Mouse (Mus musculus): ENCODE results near the gene Crtc1.

Gene Crtc1

DNA sequence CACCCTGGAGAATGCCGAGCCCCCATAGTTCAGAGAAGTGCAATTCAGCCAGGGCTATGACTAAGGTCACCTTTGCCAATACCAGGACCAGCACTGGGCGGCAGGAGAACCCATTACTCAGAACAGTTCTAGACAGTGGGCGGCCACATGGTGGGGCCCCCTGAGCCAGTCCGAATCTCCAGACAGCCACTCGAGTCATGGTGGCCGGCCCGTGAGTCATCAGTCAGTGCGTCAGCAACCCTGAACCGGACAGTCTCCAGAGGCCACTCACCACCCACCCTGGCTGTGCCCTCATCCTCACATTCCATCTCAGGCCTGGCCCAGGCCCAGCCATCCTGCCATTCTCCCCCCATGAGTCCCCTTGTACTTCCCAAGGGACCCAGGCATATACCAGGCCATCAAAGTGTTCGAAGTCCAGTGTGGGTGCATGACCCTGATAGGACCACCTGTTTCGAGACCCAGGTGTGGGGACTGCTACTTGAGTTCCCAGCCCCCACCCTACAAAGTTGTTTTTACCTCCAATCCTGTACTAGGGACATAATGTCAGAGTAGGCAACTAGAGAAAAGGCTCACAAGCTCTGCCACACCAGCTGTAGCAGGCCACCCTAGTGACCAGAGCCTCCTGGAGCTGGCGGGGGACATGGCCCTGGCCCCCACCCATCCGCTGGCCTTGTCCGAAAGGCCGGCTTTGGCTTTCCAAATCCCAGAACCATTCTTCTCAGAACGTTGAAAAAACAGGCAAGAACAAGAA is 22.6 kb upstream of the Crtc1 start:
- DNase-seq, result no peak

DNA sequence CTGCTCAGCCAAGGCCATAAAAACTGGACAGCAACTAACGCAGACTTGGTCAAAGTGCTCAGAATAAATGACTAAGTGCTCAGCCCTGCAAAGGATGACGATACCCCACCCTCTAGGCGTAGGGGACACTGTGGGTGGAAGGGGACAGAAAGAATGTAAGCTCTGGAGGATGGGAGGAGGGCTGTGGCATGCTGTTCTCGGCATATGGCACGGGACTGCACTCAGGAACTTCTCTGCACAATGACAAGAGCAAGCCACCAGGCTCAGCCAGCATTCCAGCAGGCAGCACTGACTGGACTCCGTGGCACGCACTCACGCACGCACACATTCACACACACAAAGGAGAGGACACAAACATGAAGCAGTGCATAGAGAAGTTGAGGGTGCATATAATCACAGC is 21.2 kb upstream of the Crtc1 start:
- no peak for DNase-seq

DNA sequence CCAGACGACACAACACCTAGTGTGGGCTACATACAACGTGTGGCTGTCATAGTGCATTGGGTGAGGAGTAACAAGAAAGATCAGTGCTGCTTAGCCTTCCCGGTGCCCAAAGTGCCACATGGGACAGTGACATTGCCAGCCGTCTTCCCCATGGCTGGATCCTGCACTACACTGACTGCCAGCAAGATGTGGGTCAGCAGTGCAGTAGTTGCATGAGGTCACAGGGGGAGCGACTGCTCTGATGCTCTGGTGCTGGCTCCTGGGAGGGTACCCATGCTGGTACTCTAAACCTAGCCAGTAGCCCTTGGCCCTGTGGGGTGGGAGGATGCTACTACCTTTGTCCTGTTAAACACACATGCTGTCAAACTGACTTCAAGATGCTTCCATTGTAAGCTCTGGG is 20.8 kb upstream of the Crtc1 start:
- DNase-seq, result no peak

- DNase-seq, result no peak
Measured at GRCm38 (mm10) chr8:70459636-70460035, 20.3 kb upstream of the Crtc1 start.

DNA sequence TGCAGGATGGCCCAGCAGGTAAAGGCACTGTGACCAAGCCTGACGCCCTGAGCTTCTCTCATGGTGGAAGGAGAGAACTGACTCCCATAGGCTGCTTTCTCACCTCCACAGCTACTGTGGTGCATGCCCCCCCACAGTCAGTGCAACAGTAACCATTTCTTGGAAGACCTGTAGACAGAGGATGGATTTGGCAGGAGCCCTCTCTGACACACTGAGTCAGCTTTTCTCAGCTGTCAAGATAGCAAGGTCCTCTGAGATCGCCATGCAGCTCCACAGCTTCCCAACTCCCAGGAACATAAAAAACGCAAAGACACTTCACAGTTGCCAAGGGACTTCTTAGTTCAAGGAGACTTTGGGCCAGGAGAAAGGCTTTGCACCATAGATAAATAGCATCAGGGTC is 19.1 kb upstream of the Crtc1 start:
- DNase-seq, result no peak

DNA sequence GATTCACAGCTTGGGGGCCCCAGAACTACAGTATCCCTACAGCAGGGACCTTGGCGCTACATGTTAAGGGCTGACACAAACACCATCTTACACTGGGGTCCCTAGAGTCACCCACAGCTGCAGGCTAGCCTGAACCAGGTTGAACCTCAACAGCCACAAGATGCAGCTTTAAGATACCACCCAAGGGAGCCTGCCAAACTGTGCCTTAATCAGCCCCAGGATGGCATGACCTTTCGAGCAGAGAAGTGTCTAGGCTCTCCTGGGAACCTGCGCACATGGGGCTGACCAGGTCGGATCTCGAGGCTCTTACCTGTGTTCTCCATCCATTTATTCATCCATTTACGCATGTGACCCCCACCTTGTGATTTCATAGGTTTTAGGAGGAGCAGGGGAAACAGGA is 18.5 kb upstream of the Crtc1 start:
- DNase-seq, result no peak

GRCm38 (mm10) chr8:70456996-70457395 is 17.6 kb upstream of the Crtc1 start:
- no peak for DNase-seq

GRCm38 (mm10) chr8:70453852-70454251 is 14.5 kb upstream of the Crtc1 start:
- DNase-seq, result no peak

GRCm38 (mm10) chr8:70452196-70452966 is 13.0 kb upstream of the Crtc1 start:
- DNase-seq, result no peak

- no peak for DNase-seq
Measured at GRCm38 (mm10) chr8:70447639-70448420, 8.5 kb upstream of the Crtc1 start.

DNA sequence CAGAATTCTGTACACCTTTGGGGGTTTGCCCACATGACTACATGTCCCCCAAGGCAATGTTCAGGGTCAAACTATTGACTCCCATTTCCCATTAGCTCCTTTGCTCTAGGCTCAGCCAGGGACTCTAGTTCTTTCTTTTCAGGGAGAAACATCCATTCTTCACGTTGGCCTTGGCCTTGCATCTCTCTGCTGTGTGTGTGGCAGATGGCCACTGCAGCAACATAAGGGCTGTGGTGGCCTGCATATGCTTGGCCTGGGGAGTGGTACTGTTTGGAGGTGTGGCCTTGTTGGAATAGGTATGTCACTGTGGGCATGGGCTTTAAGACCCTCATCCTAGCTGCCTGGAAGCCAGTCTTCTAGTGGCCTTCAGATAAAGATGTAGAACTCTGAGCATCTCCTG is 6.6 kb upstream of the Crtc1 start:
- no peak for DNase-seq

DNA sequence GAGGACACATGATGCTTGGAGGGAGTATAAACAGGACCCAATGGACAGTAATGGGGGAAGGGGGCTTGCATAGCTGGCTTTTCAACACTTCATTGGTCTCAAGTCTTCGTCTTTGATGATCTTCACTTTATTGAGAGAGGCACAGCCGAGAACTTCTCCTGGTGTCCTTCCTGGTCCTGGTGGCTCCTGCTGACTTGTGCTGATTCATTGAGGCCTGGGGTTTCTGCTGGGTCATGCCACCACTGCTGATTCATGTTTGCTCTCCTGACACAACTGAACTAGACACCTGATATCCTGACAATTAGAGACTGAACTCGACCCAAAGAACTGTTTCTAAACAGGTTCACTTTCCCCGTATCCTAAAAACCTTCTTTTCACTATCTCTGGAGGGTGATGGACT is 3.9 kb upstream of the Crtc1 start:
- no peak for DNase-seq

- no peak for DNase-seq
Measured at GRCm38 (mm10) chr8:70441565-70441964, 2.2 kb upstream of the Crtc1 start.

DNA sequence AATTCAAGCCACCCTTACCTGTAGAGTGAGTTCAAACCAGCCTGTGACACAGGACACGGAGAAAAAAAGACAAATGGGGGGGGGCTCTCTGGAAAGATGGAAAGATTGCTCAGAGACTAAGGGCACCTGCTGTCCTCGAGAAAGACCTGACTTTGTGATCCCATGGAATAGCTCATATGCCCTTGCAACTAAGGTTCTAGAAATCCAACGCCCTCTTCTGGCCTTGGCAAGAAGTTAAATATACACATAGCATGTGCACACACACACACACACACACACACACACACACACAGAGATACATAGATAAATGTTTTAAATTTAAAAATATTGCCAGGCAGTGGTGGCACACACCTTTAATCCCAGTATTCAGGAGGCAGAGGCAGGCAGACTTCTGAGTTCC is 867 bp upstream of the Crtc1 start:
- no peak for DNase-seq

DNA sequence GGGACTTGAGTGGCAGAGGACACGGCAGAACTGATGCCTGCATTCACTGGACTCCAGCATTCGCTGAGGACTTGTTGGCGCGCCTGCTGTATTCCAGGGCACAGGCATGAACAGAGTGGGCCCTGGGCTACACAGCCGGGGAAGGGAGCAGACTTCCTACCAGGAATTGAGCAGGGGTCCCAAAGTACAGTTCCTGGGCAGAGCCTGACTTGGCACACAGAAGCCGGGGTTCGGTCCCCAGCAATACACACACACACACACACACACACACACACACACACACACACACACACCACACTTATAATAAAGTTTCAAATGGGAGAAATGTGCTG is 435 bp upstream of the Crtc1 start:
- no peak for DNase-seq

DNA sequence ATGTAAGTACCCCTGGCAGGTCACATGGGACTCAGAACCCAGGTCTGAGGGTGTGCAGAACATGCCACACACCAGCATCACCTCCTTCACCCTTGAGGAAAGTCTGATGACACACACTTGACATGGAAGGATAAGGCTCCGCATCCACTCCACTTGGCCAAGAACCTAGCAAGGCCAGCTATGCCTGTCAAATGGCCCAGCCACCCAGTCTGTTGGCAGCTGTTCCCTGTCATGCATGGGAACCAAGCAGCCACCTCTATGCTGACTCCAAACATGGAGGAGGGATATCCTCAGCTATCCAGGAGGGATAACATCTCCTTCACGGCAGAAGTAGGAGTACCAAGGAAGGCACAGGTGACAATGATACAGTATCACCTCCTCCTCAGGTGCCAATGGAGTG is 956 bp downstream of the Crtc1 start:
- DNase-seq, result no peak

DNA sequence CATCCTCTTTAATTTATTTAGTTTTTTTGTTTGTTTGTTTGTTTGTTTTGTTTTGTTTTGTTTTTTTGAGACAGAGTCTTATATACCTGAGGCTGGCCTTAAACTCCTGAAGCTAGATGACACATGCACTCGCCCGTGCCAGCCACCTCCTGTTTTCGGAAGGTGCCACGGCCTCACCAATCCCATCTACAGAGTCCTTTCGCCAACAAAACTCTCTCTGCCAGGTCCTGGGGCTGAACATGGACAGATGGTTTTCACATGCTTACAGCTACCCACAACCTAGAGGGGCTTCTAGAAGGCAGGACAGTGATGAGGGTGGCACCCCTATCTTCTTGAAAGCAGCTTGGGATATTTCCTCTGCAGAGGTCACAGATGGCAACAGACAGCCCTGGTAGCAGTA is 4.2 kb downstream of the Crtc1 start:
- DNase-seq, result no peak

GRCm38 (mm10) chr8:70432991-70433536 is 6.3 kb downstream of the Crtc1 start:
- DNase-seq, result no peak

DNA sequence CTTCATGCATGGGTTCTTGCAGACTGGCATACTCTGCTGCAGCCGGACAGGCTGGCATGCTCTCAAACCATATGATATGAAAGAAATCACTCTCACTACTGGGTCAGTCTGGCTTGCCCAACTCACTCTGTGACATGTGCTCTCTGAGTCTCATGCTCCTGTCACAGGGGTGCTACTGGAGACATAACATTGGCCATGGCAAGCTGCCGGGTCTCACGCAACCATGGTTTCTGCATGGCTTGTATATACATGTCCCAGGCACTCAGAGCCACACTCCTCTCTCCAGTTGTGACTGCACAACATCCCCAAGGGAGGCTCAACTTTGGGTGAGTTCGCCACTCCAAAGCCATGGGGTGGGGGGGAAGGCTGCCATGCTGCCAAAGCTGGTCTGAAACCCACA is 8.2 kb downstream of the Crtc1 start:
- DNase-seq, result no peak

- no peak for DNase-seq
Measured at GRCm38 (mm10) chr8:70426300-70426907, 13.0 kb downstream of the Crtc1 start.

DNA sequence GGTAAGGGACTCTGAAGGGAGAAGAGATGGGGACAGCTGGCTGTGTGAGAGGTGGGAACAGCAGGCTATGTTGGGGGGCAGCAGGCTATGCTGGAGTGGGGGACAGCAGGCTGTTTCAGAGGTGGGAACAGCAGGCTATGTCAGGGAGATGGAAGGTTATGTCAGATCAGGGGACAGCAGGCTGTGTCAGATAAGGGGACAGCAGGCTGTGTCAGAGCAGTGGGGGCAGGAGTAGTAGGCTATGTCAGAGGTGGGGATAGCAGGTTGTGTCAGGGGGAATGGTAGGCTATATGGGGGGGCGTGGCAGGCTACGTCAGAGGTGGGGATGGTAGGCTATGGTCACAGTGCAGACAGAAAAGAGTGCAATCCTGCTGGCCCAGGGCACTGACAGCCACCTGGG is 16.7 kb downstream of the Crtc1 start:
- no peak for DNase-seq

DNA sequence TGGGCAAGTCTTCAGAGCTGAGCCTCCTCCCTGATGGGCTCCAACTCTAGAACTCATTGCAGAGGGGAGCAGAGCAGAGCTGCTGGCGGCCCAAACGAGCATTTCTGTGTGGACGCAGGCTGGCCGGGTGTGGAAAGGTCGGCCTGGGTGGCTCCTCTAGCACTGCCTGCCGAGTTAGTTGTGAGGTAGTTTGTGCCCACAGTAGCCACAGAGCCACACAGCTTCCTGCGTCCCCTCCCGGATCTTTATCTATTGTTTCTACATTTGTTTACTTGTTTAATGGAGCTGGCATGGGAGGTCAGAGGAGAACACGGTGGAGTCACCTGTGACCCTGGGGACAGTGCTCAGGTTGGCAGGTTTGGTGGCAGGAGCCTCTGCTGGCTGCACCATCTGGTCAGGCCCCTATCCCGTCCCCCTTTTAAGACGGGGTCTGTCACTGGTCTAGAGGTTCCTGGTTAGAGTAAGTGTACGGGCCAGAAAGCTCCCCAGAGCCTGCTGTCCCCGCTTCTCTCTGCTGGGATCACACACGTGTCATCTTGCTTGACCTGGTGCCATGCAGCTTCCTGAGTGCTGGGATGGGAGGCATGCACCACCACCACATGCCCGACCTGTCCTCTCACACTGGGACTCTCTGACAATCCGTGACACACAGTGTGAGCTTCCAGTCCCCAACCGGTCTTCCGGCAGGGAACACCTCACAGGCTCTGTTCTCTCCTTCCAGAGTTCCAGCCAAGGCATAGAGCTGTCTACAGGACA is 17.9 kb downstream of the Crtc1 start:
- DNase-seq, result no peak
